In genomic region chr16:30068041-30069020, GRCm38 (mm10) we compare ENCODE assay signal across 8 mouse cellular contexts. TPM values are rescaled to one million over a fixed set of nuclear protein-coding genes. Genes with fewer than 3 reads are reported as not detected.
DNase-seq lines count a peak whose midpoint lies in the region; ATAC-seq lines count a peak whose summit lies in the region.

No protein-coding gene starts in this region.

- peaks cover 4% of the 10 kb centered on the region for H3K36me3 ChIP-seq in megakaryocyte, embryonic 14.5 days (replicated peaks; ENCODE audit: low read length)
- no peaks in the 10 kb centered on the region for H3K36me3 ChIP-seq in kidney, embryonic 15.5 days
- no peaks in the 10 kb centered on the region for H3K36me3 ChIP-seq in midbrain, embryonic 13.5 days

- peaks cover 21% of the 10 kb centered on the region for H3K27me3 ChIP-seq in megakaryocyte, embryonic 14.5 days (replicated peaks)
- H3K27me3 ChIP-seq in kidney, embryonic 15.5 days, result no peaks in the 10 kb centered on the region
- H3K27me3 ChIP-seq in midbrain, embryonic 13.5 days, result peaks cover 66% of the 10 kb centered on the region

- peak; percentile 53 to 68 for DNase-seq in adrenal gland, postnatal 36 days
- peak; percentile 51 for DNase-seq in heart, adult 8-10 months (ENCODE audit: low spot score)

- WGBS in kidney, embryonic 15.5 days, result 1% methylated on average over 36 of the region's 36 CpGs
- WGBS in midbrain, embryonic 13.5 days, result 2% methylated on average over 34 of the region's 36 CpGs

- peaks cover 60% of the 10 kb centered on the region for H3K4me1 ChIP-seq in megakaryocyte, embryonic 14.5 days
- H3K4me1 ChIP-seq in kidney, embryonic 15.5 days, result peaks cover 40% of the 10 kb centered on the region
- peaks cover 58% of the 10 kb centered on the region for H3K4me1 ChIP-seq in midbrain, embryonic 13.5 days (replicated peaks)

- no peaks in the 10 kb centered on the region for H3K9me3 ChIP-seq in megakaryocyte, embryonic 14.5 days
- no peaks in the 10 kb centered on the region for H3K9me3 ChIP-seq in kidney, embryonic 15.5 days (replicated peaks)
- H3K9me3 ChIP-seq in midbrain, embryonic 13.5 days, result no peaks in the 10 kb centered on the region

- H3K9ac ChIP-seq in kidney, embryonic 15.5 days, result peak overlapping the region; percentile 50
- H3K9ac ChIP-seq in midbrain, embryonic 13.5 days (replicated peaks), result 0 out of 2 replicates have a peak overlapping the region, but pooled peaks have one; percentile 28

- H3K4me2 ChIP-seq in kidney, embryonic 15.5 days, result peak overlapping the region; percentile 61
- peak overlapping the region; percentile 53 for H3K4me2 ChIP-seq in midbrain, embryonic 13.5 days (replicated peaks)

- H3K27ac ChIP-seq in kidney, embryonic 15.5 days, result peak overlapping the region; percentile 93
- no peak overlapping the region for H3K27ac ChIP-seq in midbrain, embryonic 13.5 days

- ATAC-seq in megakaryocyte, adult 5-6 weeks (ENCODE audit: poor library complexity, severe bottlenecking), result no peak
- ATAC-seq in kidney, embryonic 15.5 days (replicated peaks; ENCODE audit: low FRiP score), result no peak
- ATAC-seq in midbrain, embryonic 13.5 days, result no peak
- no peak for ATAC-seq in frontal cortex, adult (ENCODE audit: low TSS enrichment)
- ATAC-seq in activated CD4-positive, CD25-positive, alpha-beta regulatory T cell, adult 4 months, result no peak

- peak overlapping the region; percentile 85 for H3K4me3 ChIP-seq in megakaryocyte, embryonic 14.5 days (replicated peaks)
- H3K4me3 ChIP-seq in kidney, embryonic 15.5 days (replicated peaks), result peak overlapping the region; percentile 37
- peak overlapping the region; percentile 20 for H3K4me3 ChIP-seq in midbrain, embryonic 13.5 days (replicated peaks)

RNA-seq across cellular contexts. Expression of gene Hes1, which starts 4.1 kb away (rescaled TPM):
- polyA plus RNA-seq in megakaryocyte, embryonic 14.5 days (2012; ENCODE audit: insufficient read depth, low replicate concordance), result 35.1 and 50.8 TPM in 2 replicates
- total RNA-seq in megakaryocyte, adult 5-6 weeks (2015), result 0.60 and 0.71 TPM in 2 replicates
- total RNA-seq in megakaryocyte, adult 5-6 weeks (2017), result 0.18 and 0.49 TPM in 2 replicates
- 10 to 100 TPM; 19.2 to 26.1 TPM for total RNA-seq in adrenal gland, postnatal 36 days (2021)
- total RNA-seq in heart, adult 8-10 months (2022), result 10 to 100 TPM; 17.9 to 29.6 (median 23.7) TPM
- 57.4 and 63.3 TPM in 2 replicates for polyA plus RNA-seq in kidney, embryonic 15.5 days (2015; fragmentation: Nextera tagmentation; extraction: Ambion mirVana)
- polyA plus RNA-seq in midbrain, embryonic 13.5 days (2015; fragmentation: Nextera tagmentation; extraction: Ambion mirVana), result 14.1 and 19.7 TPM in 2 replicates
- polyA plus RNA-seq in activated CD4-positive, CD25-positive, alpha-beta regulatory T cell, adult 4 months (2017; shearing (Covaris generic)), result not detected

Comparison
In these comparisons a context has a peak if more than half of its experiments do, and no peak if none do; other contexts are left out.
1. H3K4me3 ChIP-seq: peak in every context shown above with its lines; median percentile 85 in megakaryocyte, embryonic 14.5 days; 37 in kidney, embryonic 15.5 days; 20 in midbrain, embryonic 13.5 days.
2. RNA of gene Hes1, which starts 4.1 kb away (polyA plus RNA-seq): 57.4 to 63.3 TPM in kidney, embryonic 15.5 days, 35.1 to 50.8 TPM in megakaryocyte, embryonic 14.5 days and 14.1 to 19.7 TPM in midbrain, embryonic 13.5 days; not detected in activated CD4-positive, CD25-positive, alpha-beta regulatory T cell, adult 4 months; every median in the first group is over 10 times any median in the second.